Mouse (Mus musculus) ES-Bruce4 (cell line): ENCODE data around the gene Bola3.

Experiments
- CTCF ChIP-seq: IDR thresholded peaks from one replicate; pipeline ENCODE4 v1.8.1; 2011; ENCODE audit warnings: low read depth, low read length
- POLR2A ChIP-seq: IDR thresholded peaks from one replicate; pipeline ENCODE4 v1.8.1; 2011; ENCODE audit warnings: low read length; ENCODE audit not compliant: insufficient read depth

GRCm38 (mm10) chr6:83361523-83362248, 12.7 kb downstream of the Bola3 start:
- TF ChIP-seq CTCF = no peak
- no peak for TF ChIP-seq POLR2A
